Mouse (Mus musculus) activated CD4-positive, CD25-positive, alpha-beta regulatory T cell, adult 4 months (primary cell): ENCODE measurements around the gene Coq8a. TPM values are rescaled to one million over a fixed set of nuclear protein-coding genes. Genes with fewer than 3 reads are reported as not detected.

Experiments used
- ATAC-seq: one replicate; pipeline ENCODE4 v1.8.0; 2017
- polyA plus RNA-seq, 2 experiments: library from polyadenylated mRNA; unstranded; fragments of 100-300 nt; shearing (Covaris generic); gene quantifications; one replicate each; pipeline ENCODE4 v1.2.1; 2017

Gene Coq8a
- 10 to 100 TPM; 25.3 to 28.8 TPM for polyA plus RNA-seq

DNA sequence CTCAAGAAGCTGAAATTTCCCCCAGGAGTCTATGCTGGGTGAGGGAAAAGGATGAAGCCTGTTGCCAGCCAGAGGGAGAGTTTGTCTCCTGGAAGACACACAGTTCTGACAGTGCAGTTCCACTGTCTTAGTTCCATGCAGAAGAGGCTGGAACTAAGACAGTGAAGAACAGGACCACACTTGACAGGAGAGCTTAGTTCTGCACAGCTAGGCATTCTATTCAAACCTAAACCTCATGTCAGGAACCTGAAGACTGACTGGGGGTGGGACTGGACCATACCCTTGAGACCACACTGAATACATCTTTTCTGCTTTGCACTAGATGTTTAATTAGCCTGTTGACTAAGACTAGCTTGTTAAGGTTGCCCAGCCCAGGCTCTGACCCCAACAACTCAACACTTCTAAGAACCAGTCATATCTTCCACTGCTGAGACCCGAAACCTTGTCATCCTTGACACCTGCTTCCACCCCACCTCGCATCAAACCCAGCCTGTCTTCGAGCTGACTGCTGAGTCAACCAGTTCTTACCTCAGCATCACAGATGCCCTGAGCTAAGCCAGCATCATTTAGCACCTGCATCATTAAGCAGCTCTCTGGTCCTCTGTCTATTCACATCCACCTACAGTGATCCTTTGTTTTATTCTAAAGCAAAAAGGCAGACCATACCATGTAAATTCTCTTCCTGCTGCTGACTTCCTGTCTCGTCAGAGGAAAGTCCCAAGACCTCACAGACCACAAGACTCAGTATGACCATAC is at the start of gene Coq8a:
Gene Coq8a (minus strand): TSS at position 644 of the 756 bp plus-strand sequence.
- peak; percentile 40 for ATAC-seq

DNA sequence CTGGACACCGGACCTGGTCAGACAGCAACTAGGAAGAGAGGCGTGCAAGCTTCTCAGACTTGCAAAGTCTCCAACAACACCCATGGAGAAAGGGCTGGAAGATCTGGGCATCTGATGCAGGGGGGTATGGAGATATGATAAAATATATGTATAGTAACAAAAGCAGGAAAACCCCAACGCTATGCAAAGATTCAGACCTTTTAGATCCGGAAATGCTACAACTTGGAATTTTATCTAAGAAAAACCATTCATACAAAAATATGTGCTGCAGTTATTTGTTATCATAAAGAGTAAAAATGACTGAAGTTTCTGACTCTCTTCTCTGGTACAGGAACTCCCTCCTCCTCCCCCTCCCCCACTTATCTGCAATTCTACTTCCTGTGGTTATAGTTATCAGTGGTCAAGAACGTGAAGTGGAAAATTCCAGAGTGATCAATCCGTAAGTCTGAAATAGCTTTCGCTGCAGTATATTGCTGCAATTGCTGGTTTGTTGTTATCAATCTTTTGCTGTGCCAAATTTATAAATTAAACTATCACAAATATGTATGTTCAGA is 49.3 kb upstream of the Coq8a start:
- ATAC-seq: peak; percentile 8

DNA sequence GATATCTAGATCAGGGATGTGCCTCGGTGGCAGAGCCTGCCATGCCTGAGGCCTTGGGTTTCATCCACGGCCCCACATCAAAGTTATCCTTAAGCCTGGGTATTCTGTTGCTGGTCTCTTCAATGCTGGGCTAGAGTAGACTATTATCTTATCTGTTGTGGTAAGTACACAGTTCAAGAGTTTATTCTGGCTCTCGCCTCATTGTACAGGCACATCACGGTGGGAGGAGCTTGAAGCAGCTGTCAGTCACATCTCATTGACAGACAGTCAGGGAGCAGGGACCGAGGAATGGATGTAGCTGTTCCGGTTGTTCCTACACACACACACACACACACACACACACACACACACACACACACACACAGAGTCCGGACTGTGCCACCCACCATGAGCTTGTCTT is 48.5 kb upstream of the Coq8a start:
- no peak for ATAC-seq

DNA sequence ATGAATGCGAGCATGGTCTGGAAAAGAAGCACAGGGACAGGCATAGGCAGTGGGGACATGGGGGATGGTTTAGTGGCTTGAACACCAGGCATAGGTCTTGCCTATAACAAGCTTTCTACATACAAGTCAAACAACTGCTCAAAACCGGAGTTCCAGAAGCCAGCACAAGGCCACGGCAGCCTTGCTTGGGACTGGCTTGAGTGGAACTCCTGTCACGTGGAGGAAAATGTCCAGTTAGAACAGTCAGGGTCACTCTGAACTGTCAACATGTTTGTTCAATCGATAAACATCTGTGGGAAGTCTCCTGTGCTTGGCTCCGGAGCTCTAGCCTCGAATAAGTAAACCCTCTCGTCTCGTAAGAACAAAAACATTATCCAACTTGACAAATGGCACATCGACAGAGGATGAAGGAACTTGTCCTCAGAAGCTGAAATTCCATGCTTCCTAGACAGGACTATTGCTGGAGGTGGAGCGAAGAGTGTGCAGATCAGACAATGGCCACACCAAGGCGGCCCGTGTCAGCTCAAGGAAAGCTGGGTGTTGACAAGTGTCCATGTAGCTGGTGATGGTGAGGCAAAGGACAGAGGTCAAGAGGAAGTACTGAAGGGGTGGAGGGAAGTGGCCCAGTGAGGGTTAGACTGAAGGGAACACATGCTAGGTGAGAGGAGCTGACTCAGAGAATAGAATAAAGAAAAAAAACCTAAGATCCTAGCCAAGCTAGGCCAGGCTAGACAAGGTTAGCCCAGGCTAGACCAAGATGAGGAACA is 46.5 kb upstream of the Coq8a start:
- no peak for ATAC-seq

DNA sequence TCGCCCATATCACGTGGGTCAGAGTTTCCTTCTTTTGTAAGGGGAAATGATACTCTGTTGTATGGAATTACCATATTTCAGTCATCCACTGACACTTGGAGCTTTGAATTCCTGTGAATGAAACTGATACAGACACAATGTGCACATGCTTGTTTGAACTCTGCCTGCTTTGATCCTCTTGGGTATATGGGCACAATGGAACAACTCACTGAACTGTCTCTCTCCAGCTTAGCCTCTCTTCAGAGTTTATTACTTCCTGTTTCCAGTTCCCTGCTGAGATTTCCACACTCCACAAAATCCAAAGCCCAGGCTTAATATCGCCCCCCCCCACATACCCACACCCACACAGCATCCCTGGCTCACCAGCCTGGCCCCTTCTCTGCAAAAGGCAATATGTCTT is 32.3 kb upstream of the Coq8a start:
- no peak for ATAC-seq

DNA sequence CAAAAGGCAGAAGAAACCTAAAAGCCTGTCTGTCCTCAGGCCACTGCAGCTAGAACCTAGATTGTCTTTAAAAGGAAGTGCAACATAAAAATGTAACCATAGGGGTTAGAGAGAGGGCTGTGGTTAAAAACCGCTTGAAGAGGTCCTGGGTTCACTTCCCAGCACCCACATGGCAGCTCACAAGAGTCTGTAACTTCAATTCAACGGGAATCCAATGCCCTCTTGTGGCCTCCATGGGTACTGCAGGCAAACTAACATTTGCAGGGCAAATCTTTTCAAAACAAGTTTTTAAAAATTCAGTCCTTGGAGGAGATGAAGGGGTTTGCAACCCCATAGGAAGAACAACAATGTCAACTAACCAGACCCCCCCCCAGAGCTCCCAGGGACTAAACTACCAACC is 31.2 kb upstream of the Coq8a start:
- no peak for ATAC-seq

DNA sequence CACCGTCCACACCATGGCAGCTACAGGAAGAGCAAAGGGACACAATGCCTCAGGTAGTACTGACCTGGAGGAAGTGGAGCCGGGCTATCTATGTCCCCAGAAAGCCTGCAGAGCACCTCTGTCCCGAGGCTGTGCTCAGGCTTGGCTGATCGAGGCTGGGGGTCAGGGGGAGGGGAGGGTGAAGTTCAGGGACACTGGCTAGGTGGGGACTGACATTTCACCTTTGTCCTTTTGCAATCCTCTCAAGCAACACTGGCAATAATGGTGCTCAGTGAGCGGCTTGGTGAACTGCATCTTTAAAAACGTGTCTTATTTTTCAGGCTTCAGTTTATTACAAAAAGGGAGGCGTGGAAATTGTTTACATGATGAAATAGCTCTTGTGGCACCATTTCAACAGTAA is 30.5 kb upstream of the Coq8a start:
- ATAC-seq: no peak

DNA sequence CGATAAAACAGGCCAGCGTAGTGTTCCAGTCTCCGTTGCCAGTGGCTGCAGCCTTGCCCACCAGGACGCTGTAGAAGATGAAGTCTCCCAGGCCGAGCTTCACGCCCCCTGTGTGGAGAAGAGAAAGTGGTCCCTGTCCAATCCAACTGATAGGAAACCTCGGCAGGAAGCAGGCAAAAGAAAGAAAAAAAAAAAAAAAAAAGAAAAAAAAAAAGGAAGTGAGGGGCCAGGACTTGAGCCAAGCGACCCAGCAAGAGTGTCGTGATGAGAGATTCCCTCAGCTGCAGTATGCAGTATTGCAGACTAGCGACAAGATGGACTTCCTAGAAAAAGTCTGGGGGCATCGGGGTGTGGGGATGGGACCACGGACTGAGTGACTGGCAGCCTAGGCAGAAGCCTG is 29.5 kb upstream of the Coq8a start:
- no peak for ATAC-seq

DNA sequence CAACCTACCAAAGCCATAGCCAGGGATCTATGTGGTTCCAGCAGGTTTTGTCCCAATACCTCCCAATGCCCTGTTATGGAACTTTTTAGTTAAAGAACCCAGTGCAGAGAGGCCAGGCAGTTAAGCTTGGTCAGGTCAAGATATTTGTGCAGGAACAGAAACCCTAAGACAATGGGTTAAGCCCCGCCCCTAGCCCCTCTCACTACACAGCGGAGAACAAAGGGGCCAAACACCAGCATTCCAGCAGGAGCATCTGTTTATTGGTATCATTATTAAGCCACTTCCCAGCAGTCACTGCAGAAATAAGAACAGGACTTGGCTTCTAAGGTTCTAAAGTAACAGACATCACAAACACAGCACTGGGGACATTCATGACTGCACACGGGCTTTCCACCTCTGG is 27.4 kb upstream of the Coq8a start:
- no peak for ATAC-seq

DNA sequence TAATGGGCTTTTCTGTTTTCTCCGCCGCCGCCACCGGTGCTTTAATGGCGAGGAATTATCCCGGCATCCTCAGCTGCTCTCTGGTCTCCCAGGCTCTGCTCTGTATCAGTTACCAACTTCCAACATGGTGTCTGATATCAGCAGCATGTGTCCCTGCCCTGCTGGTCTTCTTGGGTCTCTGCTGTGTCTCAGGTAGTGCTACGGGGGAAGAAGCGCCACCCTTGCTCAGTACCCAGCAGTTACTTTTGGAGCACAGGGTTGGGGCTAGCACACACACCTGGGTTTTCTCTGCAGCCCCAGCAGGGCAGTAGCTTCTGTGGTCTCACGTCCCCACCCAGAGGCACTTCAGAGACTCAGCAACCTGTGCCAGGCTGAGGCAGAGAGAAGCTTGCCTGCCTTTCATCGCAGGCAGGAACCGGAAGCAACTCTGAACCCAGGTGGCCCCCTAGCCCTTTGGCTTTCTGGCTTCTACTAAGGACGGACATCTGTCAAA is 26.9 kb upstream of the Coq8a start:
- ATAC-seq: peak; percentile 79

DNA sequence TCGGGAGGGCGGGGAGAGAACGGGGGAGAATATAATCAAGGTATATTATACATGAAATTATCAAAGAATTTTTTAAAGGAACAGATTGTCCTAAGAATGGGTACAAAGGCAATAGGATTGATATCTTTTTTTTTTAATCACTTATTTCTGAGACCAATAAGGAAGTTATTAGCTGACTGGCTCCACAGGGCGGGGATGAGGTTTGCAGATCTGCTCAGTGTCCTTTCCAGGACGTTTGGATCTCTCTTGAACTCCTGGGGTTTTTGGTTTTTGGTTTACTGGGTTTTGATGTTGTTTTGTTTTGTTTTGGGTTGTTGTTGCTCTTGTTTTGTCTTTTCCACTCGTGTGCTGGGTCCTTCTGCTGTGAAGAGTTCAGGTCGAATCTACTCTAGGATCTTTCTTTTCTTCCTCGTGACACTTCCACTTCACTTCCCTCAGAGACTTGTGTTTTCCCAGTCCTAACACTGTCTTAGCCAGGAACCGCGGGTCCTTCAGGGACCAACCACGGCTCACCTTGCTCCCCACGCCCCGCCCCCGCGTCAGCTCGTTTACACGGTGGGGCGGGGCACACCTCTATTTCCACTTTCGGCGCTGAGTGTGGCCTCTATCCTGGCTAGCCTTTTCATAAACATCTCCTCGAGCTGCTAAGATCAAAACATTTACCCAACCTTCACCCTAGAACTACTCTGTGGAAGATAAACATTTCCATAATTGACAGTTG is 26.3 kb upstream of the Coq8a start:
- peak; percentile 85 for ATAC-seq

DNA sequence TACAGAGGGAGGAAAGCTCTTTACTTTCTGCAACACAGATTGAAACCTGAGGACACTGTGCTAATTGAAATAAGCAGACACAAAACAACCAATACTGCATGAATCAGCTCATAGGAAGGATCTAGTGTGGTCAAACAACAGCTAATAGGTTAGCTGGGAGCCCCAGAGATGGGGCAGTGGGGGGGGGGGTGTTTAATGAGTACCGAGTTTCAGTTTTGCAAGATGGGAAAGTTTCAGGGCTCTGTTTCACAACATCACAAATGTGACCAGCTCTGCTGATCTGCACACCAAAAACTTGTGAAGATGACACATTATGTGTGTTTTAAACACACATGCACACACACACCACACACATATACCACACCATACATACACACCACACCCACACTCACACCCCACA is 22.6 kb upstream of the Coq8a start:
- ATAC-seq: no peak

DNA sequence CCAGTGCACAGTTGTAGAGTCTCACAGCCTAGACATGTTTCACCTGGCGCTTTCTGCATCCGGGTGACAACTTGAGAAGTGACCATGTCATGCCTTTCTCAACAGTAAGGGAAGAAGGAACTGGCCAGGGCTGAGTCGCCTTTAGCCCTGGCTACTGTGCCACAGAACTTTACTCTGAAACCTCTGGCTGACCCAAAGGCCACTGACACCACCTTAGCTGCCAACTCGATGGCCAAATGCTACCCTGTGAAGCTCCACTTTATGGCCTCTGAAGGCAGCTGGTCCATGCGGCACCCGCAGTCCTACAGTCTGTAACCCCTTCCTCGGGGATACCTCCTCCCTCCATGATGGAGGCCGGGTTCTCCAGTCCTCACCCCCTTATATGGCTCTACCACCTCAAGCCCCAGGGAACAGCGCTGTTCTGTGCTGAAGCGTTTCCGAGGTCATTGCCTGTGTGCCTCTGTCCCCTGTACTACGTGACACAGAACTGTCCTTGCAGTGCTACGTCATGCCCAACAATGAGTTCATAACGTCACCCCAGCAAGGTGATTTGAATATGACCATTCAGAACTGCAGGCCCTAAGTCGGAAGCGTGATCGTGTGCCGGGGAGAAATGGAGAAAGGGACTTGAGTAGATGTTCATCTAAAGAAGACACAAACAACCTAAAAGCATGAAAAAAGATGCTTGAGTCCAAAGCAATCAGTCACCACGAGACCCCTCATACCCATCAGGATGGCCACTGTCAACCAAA is 21.6 kb upstream of the Coq8a start:
- no peak for ATAC-seq

DNA sequence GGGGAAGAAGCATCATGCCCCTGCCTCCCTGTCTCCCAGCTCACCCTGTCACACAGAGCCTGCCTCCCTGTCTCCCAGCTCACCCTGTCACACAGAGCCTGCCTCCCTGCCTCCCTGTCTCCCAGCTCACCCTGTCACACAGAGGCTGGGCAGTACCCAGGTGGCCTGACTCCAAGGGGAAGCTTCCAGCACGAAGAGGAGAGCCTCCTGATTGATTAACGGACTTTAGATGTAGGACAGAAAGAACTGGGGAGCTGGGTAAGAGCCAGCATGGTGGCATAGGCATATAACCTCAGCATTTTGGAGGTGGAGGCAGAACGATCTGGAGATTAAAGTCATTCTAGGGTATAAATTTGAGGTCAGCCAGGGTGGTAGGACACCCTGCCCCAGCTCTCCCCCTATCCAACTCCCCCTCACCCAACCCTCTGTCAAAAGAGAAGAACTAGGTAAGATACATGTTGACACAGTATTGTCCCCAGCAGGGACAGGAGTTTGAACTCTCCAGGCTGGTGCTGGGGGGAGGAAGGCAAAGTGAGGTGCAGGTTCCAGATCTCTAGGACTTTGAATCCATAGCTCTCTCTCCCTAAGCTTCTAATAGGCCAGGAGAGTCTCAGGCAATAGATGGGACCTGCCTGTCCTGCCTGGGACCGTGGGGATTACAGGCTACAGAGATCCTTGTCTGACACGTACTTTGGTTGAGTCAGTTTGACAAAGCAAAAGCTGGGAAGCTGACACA is 17.3 kb upstream of the Coq8a start:
- ATAC-seq: no peak

DNA sequence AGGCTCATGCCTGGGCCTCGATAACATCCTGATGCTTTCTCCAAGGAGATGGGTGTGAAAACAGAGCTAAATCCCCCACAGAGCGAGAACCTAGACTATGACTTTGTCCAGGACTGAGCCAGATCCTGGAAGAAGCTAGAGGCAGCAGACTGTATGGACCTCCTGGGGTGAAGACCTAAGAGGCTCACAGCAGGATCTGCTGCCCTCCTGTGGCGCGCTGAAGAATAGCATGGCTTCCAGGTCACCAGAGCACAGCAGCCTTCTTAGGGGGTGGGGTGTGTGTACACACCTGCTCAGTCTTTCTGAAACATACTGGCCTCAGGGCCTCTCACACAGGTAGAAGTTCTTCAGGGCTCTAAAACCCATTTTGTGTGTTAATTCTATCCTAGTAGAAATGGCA is 15.6 kb upstream of the Coq8a start:
- ATAC-seq: peak; percentile 94

DNA sequence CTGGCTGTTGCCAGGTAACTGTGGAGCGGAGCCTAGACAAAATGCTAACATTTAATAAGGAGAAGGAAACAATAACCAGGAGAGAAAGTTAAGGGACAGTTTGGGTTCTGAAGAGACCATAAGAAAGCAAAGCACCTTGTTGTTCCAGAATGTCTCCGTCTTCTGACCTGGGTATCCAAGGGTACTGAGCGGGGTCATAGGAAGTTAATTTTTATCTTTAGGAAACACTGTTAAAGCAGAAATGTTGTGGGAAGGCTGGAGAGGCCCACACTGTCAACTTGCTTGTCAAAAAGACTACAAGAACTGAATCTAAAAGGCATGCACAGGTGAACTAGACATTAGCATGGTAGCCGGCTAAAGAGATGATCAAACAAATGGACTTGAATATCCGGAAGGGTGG is 13.5 kb upstream of the Coq8a start:
- no peak for ATAC-seq

DNA sequence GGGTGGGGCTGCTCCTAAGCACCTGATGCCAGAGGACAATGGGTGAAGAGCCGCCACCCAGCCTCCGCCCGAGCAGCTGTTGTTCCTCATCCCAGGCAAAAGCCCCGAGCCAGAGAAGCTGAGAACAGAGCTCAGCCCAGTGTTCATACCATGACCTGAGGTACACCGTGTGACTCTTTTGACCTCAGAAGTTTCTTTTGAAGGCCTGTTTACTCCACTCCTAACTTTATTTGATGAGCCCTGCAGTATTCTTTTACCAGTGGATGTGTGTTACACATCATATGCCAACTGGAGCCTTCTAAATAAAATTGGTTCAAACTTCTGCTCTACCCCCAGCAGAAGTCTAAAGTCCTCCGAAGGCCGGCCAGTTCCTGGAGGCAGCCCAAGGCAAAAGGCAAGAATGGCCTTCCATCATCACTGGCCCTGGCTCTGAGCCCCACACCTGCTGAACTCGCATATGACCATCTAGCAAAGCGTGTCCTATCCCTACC is 11.4 kb upstream of the Coq8a start:
- ATAC-seq: no peak

DNA sequence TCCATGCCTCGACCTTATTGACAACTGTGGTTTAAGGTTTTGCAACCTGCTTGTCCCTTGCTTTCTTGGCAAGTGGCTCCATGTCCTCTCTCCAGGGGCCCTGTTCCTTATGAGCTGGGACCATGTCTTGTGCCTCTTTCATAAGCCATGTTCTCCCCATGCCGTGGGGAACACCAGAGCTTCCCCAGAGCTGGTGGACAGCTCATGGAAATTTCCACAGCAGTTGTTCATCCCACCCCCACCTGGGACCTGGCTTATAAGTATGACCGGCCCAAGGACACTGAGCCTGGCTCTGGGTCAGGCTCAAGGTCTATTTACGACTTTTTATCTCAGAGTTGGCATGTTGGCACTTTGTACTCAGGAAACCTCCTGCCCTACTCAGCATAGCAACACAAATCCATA is 10.6 kb upstream of the Coq8a start:
- no peak for ATAC-seq

DNA sequence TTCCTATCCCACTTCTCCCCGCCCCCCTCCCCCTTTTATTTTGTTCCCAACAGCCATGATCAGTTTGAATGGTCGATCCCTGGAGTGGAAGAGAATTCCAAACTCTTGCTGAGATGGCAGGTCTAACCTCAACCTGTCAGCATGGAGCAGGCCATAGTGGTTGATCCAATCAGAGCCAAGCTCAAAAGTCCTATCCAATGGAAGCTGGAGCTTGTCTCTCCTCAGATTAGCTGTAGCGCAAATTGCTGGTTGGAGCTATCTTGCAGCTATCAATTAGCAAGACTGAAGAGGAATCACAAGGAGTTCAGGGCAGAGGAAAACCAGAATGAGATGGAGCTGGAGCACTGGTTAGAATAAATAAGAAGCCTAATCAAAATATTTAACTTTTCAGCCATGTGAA is 9.0 kb upstream of the Coq8a start:
- no peak for ATAC-seq

DNA sequence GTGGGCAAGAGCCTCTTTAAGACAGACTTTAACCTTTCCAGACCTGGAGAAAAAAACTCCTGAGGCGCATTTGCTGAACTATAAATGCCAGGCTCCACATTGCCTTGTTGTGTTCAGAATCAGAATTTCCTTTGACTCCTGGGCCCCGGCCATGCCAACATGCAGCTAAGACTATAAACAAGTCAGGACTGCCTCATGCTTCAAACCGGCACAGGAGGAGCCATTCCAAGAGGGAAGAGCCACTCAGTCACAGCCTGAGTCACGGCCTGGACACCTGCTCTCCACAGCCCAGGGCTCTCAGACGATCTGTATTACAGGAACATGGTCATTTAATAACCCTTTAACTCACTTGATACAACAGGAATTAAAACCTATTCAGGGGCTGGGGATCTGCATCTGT is 1.3 kb upstream of the Coq8a start:
- no peak for ATAC-seq

DNA sequence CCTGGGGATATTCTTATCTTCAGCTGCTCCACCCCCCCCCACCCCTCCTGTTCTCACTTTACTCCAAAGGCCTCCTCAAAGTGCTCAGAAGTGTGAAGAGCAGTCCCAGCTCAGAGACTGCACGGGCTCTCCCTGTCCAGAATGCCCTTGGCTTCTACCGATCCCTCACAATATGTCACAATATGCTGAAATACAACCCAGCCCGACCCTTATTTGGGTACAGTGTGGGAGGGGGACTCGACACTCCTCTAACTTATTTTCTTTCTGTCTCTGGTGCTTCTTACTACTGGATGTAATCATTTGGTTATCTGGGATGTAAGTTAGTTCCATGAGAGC is 281 bp upstream of the Coq8a start:
- no peak for ATAC-seq

DNA sequence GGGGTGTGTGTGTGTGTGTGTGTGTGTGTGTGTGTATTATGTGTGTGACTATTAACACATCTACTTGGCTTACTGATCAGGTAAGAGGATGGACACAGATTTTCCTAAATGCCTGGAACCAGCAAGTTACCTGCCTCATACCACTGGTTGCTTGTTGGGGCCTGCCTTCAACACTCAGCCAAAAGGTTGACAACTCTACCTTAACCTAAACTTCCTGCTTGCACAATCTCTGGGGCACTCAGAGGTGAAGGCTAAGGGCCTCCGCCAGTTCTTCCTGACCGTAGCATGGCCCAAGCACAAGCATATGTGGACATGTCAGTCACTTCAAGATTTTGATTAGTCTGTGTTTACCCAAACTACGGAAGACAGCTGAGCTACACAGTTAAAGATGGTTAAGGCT is 1.4 kb downstream of the Coq8a start:
- no peak for ATAC-seq
